Mouse (Mus musculus) ES-E14 (cell line): Measurements from ENCODE around the gene Rnf7. TPM values are rescaled to one million over a fixed set of nuclear protein-coding genes. Genes with fewer than 3 reads are reported as not detected.

Experiments
- DNase-seq: peaks from one replicate; pipeline ENCODE4 v3.0.0-alpha.2; 2013; ENCODE audit warnings: low read depth, low spot score
- H3K27ac ChIP-seq: 2 replicates; pipeline ENCODE4 v1.5.1; 2012; ENCODE audit warnings: low read depth, mild to moderate bottlenecking, low read length, moderate library complexity, mixed read lengths; ENCODE audit not compliant: poor library complexity, insufficient read depth, severe bottlenecking
- H3K36me3 ChIP-seq: 2 replicates; pipeline ENCODE4 v1.6.1; 2012; ENCODE audit warnings: mild to moderate bottlenecking, low read length, moderate library complexity, mixed read lengths; ENCODE audit not compliant: control insufficient read depth, poor library complexity, insufficient read depth, severe bottlenecking
- H3K4me1 ChIP-seq, 2 experiments: fragments of 150-350 bp in 1 of 2; sonication (generic) in 1 of 2; 2 replicates each; pipeline ENCODE4 v1.6.1; 2012; ENCODE audit warnings: low read length in 2 of 2, mild to moderate bottlenecking in 1 of 2, mixed read lengths in 1 of 2; ENCODE audit not compliant: control insufficient read depth in 2 of 2, insufficient read depth in 2 of 2, poor library complexity in 1 of 2
- H3K4me3 ChIP-seq, 2 experiments: fragments of 150-350 bp in 1 of 2; sonication (generic) in 1 of 2; 2 replicates each; pipeline ENCODE4 v1.5.1; 2012; ENCODE audit warnings: low read length in 2 of 2, low read depth in 1 of 2, mild to moderate bottlenecking in 1 of 2, mixed read lengths in 1 of 2; ENCODE audit not compliant: insufficient read depth in 1 of 2, poor library complexity in 1 of 2, severe bottlenecking in 1 of 2
- H3K9ac ChIP-seq: 2 replicates; pipeline ENCODE4 v1.6.1; 2012; ENCODE audit warnings: low read depth, mild to moderate bottlenecking, low read length, mixed read lengths; ENCODE audit not compliant: poor library complexity, insufficient read depth, severe bottlenecking
- H3K9me3 ChIP-seq: fragments of 150-350 bp; sonication (generic); 2 replicates; pipeline ENCODE4 v1.6.1; 2012; ENCODE audit warnings: low read depth, mild to moderate bottlenecking, low read length; ENCODE audit not compliant: control insufficient read depth, insufficient read depth
- CHD2 ChIP-seq: IDR thresholded peaks from 2 replicates; pipeline ENCODE4 v1.6.1; 2014; ENCODE audit warnings: mild to moderate bottlenecking, low read depth, low read length, inconsistent platforms
- HCFC1 ChIP-seq: IDR thresholded peaks from 2 replicates; pipeline ENCODE4 v1.6.1; 2012; ENCODE audit warnings: low read length, inconsistent platforms, borderline replicate concordance; ENCODE audit not compliant: insufficient read depth
- MAFK ChIP-seq: IDR thresholded peaks from 2 replicates; pipeline ENCODE4 v1.6.1; 2014; ENCODE audit warnings: mild to moderate bottlenecking, low read depth, low read length, inconsistent platforms; ENCODE audit not compliant: insufficient read depth
- ZC3H11A ChIP-seq: IDR thresholded peaks from 2 replicates; pipeline ENCODE4 v1.6.1; 2012; ENCODE audit warnings: low read depth, mild to moderate bottlenecking, inconsistent platforms, low read length, borderline replicate concordance
- ZNF384 ChIP-seq: IDR thresholded peaks from 2 replicates; pipeline ENCODE4 v1.6.1; 2012; ENCODE audit warnings: low read depth, low read length, inconsistent platforms
- in situ Hi-C, 2 experiments: fragments of 600-800 bp; cut with MboI; formaldehyde crosslinking; loops; one replicate each; pipeline ENCODE4 v1.15.1; 2025; ENCODE audit warnings: low sequenced_read_pairs in 2 of 2, inconsistent platforms in 1 of 2; ENCODE audit not compliant: unreplicated experiment in 2 of 2
- total RNA-seq: library from RNA; depleted of rRNA; stranded (reverse); fragments of 300-350 nt; gene quantifications from 2 replicates; pipeline ENCODE4 v1.2.3, GENCODE M21; 2012

Rnf7 gene
- total RNA-seq, 1 experiment = 198 TPM

- Histone ChIP-seq H3K9me3 (no peaks in the 10 kb centered on the region), H3K36me3 (no peaks in the 10 kb centered on the region), H3K27ac (no peak overlapping the region), H3K4me3 (peak overlapping the region; percentile 3 to 48; a peak in 2 of 4 replicates), H3K4me1 (peaks cover 6 to 24% of the 10 kb centered on the region in 2 experiments; a peak in 3 of 4 replicates), H3K9ac (no peak overlapping the region)
- no peak for TF ChIP-seq ZNF384
- TF ChIP-seq ZC3H11A = no peak
- no peak for TF ChIP-seq HCFC1
- no peak for TF ChIP-seq MAFK
- TF ChIP-seq CHD2 = no peak
- DNase-seq = no peak
- in situ Hi-C loops = no loop called here
Observed at GRCm38 (mm10) chr9:96438334-96438871, 40.1 kb downstream of the Rnf7 start.

- Histone ChIP-seq H3K9ac (no peak overlapping the region), H3K4me1 (peaks cover 6 to 24% of the 10 kb centered on the region in 2 experiments; a peak in 3 of 4 replicates), H3K9me3 (no peaks in the 10 kb centered on the region), H3K4me3 (peak overlapping the region; percentile 3 to 48; a peak in 3 of 4 replicates), H3K27ac (no peak overlapping the region), H3K36me3 (no peaks in the 10 kb centered on the region)
- peak; percentile 53 for DNase-seq
- TF ChIP-seq ZC3H11A = no peak
- no peak for TF ChIP-seq HCFC1
- no peak for TF ChIP-seq CHD2
- TF ChIP-seq MAFK = 0 out of 2 replicates have a peak, but pooled peaks have one; percentile 41
- no peak for TF ChIP-seq ZNF384
- in situ Hi-C loops = no loop called here
Observed at GRCm38 (mm10) chr9:96437805-96438333, 40.6 kb downstream of the Rnf7 start.

- in situ Hi-C loops = no loop called here
- Histone ChIP-seq H3K9me3 (no peaks in the 10 kb centered on the region), H3K36me3 (no peaks in the 10 kb centered on the region), H3K9ac (no peak overlapping the region), H3K4me1 (peaks cover 6 to 24% of the 10 kb centered on the region in 2 experiments; a peak in 3 of 4 replicates), H3K4me3 (peak overlapping the region; percentile 3 to 48; a peak in 3 of 4 replicates), H3K27ac (no peak overlapping the region)
- TF ChIP-seq ZNF384 (no peak), HCFC1 (no peak), ZC3H11A (no peak)
- no peak for DNase-seq
Observed at GRCm38 (mm10) chr9:96436901-96437804, 41.3 kb downstream of the Rnf7 start.

GRCm38 (mm10) chr9:96432575-96432974, 45.9 kb downstream of the Rnf7 start:
- H3K9me3 ChIP-seq = no peaks in the 10 kb centered on the region
- H3K27ac ChIP-seq = no peak overlapping the region
- peaks cover 2 to 17% of the 10 kb centered on the region in 2 experiments; a peak in 3 of 4 replicates for H3K4me1 ChIP-seq
- no peak for DNase-seq
- no peak for TF ChIP-seq ZC3H11A
- no peak for TF ChIP-seq ZNF384
- no peak for TF ChIP-seq CHD2
- TF ChIP-seq MAFK = no peak
- no peak for TF ChIP-seq HCFC1
- no peaks in the 10 kb centered on the region for H3K36me3 ChIP-seq
- no peak overlapping the region for H3K4me3 ChIP-seq
- no peak overlapping the region for H3K9ac ChIP-seq
- in situ Hi-C loops = no loop called here
